Mouse (Mus musculus) hindbrain, embryonic 16.5 days (tissue): Measurements from ENCODE around the gene Psme2b. TPM values are rescaled to one million over a fixed set of nuclear protein-coding genes. Genes with fewer than 3 reads are reported as not detected.
"Not testable (repeated sequence)": the region's sequence is repeated elsewhere in the genome, so short reads cannot be mapped to it uniquely, and the experiment has no call there.

Experiments
- ATAC-seq: fragments of 200-750 bp; cut with Nextera tagmentation; 2 replicates; pipeline ENCODE4 v1.8.0; 2017; ENCODE audit warnings: moderate TSS enrichment, moderate library complexity
- H3K27ac ChIP-seq: fragments of 300-500 bp; sonication (generic); 2 replicates; pipeline ENCODE4 v1.5.1; 2014; ENCODE audit warnings: low read depth, mild to moderate bottlenecking, control low read depth, low read length, moderate library complexity
- H3K27me3 ChIP-seq: fragments of 300-500 bp; sonication (generic); replicated peaks from 2 replicates; pipeline ENCODE4 v1.6.1; 2014; ENCODE audit warnings: low read length; ENCODE audit not compliant: control insufficient read depth, insufficient read depth
- H3K36me3 ChIP-seq: fragments of 300-500 bp; sonication (generic); 2 replicates; pipeline ENCODE4 v1.6.1; 2014; ENCODE audit warnings: mild to moderate bottlenecking, low read length, moderate library complexity, mixed read lengths; ENCODE audit not compliant: control insufficient read depth, insufficient read depth
- H3K4me1 ChIP-seq: fragments of 300-500 bp; sonication (generic); 2 replicates; pipeline ENCODE4 v1.6.1; 2014; ENCODE audit warnings: low read depth, low read length; ENCODE audit not compliant: control insufficient read depth, insufficient read depth
- H3K4me2 ChIP-seq: fragments of 300-500 bp; sonication (generic); 2 replicates; pipeline ENCODE4 v1.6.1; 2014; ENCODE audit warnings: mild to moderate bottlenecking, low read length, control low read depth, moderate library complexity
- H3K4me3 ChIP-seq: fragments of 300-500 bp; sonication (generic); 2 replicates; pipeline ENCODE4 v1.5.1; 2014; ENCODE audit warnings: mild to moderate bottlenecking, low read length, control low read depth, moderate library complexity
- H3K9ac ChIP-seq: fragments of 300-500 bp; sonication (generic); 2 replicates; pipeline ENCODE4 v1.6.1; 2014; ENCODE audit warnings: low read depth, mild to moderate bottlenecking, control low read depth, low read length, moderate library complexity
- H3K9me3 ChIP-seq: fragments of 300-500 bp; sonication (generic); 2 replicates; pipeline ENCODE4 v1.6.1; 2014; ENCODE audit warnings: mild to moderate bottlenecking, low read length, moderate library complexity; ENCODE audit not compliant: control insufficient read depth
- WGBS: fragments of 180-500 bp; shearing (Covaris S2); extraction: QIAGEN DNeasy Blood & Tissue Kit; methylation state at CpG from one replicate; pipeline ENCODE4 v1.1.7; 2014; 5-methylcytosine and 5-hydroxymethylcytosine counted together
- polyA plus RNA-seq: library from polyadenylated mRNA; unstranded; fragments of >200 nt; fragmentation: Nextera tagmentation; extraction: Ambion mirVana; gene quantifications from 2 replicates; pipeline ENCODE4 v1.2.1, GENCODE M21; 2015

The Psme2b gene
- polyA plus RNA-seq, 1 experiment from 2014 or later, result 6.2 TPM

DNA sequence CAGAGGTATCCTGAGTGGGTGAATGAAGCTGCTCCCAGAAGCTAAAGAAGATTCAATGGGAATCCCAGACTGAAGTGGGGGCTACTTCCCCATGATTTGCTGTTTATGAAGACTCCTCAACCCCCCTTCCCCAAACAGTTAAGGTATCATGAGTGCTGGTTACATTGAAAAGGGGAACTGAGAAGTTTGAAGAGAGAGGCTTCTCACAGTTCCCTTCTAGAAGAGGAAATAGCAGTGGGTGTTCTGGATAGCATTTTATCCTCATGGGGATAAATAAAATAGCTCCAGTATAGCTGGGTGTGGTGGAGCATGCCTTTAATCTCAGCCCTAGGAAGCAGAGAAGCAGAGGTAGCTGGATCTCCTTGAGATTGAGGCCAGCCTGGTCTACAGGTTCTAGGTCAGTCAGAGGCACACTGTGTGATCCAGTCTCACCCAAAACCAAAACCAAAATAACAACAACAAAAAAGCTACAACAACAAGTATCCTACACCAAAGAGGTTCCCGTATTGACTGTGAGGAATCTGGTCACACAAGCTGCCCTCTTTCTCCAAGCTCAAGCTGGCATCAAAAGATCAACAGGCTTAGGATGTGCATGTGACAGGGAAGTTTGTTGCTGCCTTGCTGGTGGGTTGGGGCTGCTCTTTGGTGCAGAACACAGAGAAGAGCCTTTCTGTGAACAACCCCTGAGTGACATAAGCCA, 32.4 kb upstream of the Psme2b start, which contains the start of gene Olfr56:
TSS of gene Olfr56 (plus strand) at position 650 of the 700 bp plus-strand sequence.
- WGBS, result no CpG with 5 or more reads among the region's 1 CpGs
- not testable (repeated sequence) for H3K36me3 ChIP-seq, H3K9ac ChIP-seq, H3K4me3 ChIP-seq, ATAC-seq, H3K4me2 ChIP-seq, H3K27ac ChIP-seq, H3K9me3 ChIP-seq, H3K27me3 ChIP-seq, H3K4me1 ChIP-seq

DNA sequence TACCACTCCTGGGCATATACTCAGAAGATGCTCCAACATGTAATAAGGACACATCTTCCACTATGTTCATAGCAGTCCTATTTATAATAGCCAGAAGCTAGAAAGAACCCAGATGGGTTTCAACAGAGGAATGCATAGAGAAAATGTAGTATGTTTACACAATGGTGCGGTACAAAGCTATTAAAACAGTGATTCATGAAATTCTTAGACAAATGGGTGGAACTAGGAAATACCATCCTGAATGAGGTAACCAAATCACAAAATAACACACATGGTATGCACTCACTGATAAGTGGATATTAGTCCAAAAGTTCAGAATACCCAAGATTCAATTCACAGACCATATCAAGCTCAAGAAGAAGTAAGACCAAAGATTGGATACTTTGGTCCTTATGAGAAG, 28.7 kb upstream of the Psme2b start:
- not testable (repeated sequence) for H3K9me3 ChIP-seq, H3K4me2 ChIP-seq, H3K4me1 ChIP-seq, ATAC-seq, H3K36me3 ChIP-seq, H3K27me3 ChIP-seq, H3K27ac ChIP-seq, H3K4me3 ChIP-seq, H3K9ac ChIP-seq
- no CpG with 5 or more reads among the region's 1 CpGs for WGBS

DNA sequence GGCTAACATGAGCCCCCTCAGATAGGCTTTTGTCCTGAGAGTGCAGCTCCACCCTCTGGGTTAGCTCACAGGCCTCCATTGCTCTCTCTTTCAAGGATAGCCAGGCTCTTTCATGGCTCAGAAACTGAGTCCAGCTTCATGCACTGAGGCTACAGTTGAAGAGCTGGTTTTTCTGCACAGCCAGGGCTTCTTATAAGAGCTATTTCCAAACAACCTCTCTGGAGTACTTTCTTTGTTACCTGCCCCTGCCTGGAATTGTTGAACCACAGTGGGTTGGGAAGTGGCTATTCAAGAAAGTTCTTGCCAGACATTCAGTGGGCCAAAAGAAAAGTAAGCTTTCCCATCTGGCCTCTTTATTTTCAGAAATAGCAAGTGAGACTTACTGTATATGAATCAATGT, 6.7 kb downstream of the Psme2b start:
- not testable (repeated sequence) for H3K9ac ChIP-seq, H3K27me3 ChIP-seq, H3K4me3 ChIP-seq, H3K27ac ChIP-seq, H3K4me1 ChIP-seq, H3K4me2 ChIP-seq, H3K36me3 ChIP-seq, ATAC-seq, H3K9me3 ChIP-seq

DNA sequence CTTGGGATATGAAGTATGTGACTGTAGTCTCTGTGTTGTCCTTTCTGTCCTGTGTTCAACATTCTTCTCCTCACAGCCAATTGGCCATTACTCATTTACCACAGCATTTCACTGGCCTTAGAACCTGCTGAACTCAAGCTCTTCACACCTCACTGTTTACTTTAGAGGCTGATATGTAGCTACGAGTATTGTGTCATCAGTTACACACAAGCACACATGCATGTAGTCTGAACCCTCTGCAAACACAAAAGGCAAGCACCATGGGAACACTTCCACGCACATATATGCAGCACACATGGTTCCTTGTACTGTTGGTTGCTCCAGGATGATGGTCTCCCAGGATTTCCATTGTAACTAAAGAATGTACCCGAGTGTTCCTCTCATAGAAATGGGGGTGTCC, 10.7 kb downstream of the Psme2b start:
- not testable (repeated sequence) for H3K9ac ChIP-seq, H3K9me3 ChIP-seq, H3K27ac ChIP-seq, ATAC-seq, H3K36me3 ChIP-seq, H3K4me2 ChIP-seq, H3K4me1 ChIP-seq, H3K27me3 ChIP-seq, H3K4me3 ChIP-seq
- no CpG with 5 or more reads among the region's 3 CpGs for WGBS

DNA sequence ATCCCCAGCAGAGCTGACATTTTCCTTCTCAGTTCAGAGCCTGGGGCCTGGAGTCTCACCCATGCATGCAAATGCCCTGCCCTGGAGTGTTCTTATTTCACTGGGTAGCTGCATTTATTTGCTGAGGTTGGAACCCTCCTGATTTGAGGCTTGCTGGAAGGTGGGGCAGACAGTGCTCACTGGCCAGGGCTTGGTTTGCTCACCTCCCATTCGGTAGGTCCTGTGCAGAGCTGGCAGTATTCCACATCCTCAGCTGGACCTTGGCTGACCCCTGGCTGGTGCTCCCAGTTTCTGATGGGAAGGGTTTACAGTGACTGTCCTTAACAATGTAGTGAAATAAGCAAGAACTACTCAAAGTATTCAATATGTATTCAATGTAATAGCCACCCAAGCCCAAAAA, 12.1 kb downstream of the Psme2b start:
- H3K4me3 ChIP-seq, ATAC-seq, H3K27ac ChIP-seq, H3K27me3 ChIP-seq, H3K4me1 ChIP-seq, H3K9me3 ChIP-seq, H3K4me2 ChIP-seq, H3K9ac ChIP-seq, H3K36me3 ChIP-seq: not testable (repeated sequence)
- 67% methylated on average over 1 of the region's 1 CpGs for WGBS

DNA sequence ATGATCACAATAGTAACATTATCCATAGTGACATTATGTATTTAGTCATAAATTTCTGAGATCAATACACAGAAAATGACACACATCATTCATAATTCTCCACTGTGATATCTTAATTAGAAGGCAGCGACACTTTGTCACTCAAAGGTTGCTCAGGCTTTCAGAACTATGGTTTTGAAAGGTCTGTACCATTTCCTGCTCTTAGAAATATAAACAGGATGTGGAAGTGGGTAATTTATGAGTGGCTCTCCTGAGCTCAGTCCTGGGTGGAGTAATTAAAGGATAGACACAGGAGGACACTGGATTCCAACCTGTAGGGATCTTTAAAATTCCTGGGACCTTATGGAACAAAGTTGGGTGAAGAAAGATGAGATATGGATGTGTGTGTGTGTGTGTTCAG, 12.6 kb downstream of the Psme2b start:
- not testable (repeated sequence) for H3K9ac ChIP-seq, H3K27me3 ChIP-seq, H3K4me2 ChIP-seq, H3K27ac ChIP-seq, H3K36me3 ChIP-seq, ATAC-seq, H3K4me1 ChIP-seq, H3K4me3 ChIP-seq, H3K9me3 ChIP-seq
- WGBS, result 83% methylated on average over 1 of the region's 1 CpGs

DNA sequence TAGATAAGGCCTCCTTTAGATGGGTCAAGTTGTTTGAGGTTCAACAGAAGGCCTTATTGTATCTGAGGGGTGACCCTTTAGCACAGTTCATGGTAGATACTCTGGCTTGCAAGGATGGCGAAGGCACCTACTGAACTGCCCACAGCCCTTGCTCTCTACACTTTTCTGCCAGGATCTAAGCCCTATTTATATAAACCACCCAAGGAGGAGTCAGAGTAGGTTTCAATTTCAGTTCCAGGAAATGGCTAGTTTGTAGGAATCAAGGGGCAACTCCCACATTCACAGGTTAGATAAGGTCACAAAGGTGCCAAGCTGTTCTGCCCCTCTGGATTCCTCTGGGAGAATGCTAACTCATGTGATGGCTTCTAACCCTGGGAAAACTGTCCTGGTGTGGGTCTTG, 17.9 kb downstream of the Psme2b start:
- H3K9ac ChIP-seq, H3K27me3 ChIP-seq, H3K4me1 ChIP-seq, H3K27ac ChIP-seq, H3K9me3 ChIP-seq, H3K4me2 ChIP-seq, ATAC-seq, H3K36me3 ChIP-seq, H3K4me3 ChIP-seq: not testable (repeated sequence)
- WGBS, result 92% methylated on average over 1 of the region's 1 CpGs

DNA sequence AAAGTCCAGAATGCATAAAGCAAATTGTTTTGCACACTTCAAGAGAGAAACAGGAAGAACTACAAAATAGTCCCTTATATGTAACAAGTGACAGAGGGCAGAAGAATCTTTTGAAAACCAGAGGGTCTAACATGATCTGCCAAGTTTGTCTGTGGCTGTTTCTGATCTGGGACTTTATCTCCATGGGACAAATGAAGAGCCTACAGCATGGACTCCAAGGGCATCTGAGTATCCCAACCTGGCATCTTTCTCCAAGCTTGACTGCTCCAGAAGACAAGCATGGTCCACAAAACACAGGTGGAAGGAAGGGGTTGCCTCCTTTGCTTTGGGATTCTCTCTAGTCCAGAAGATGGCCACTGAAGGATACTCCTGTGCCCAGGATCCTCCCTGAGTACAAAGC, 19.6 kb downstream of the Psme2b start:
- not testable (repeated sequence) for H3K4me1 ChIP-seq, H3K27ac ChIP-seq, H3K4me2 ChIP-seq, H3K27me3 ChIP-seq, H3K4me3 ChIP-seq, ATAC-seq, H3K36me3 ChIP-seq, H3K9ac ChIP-seq, H3K9me3 ChIP-seq

DNA sequence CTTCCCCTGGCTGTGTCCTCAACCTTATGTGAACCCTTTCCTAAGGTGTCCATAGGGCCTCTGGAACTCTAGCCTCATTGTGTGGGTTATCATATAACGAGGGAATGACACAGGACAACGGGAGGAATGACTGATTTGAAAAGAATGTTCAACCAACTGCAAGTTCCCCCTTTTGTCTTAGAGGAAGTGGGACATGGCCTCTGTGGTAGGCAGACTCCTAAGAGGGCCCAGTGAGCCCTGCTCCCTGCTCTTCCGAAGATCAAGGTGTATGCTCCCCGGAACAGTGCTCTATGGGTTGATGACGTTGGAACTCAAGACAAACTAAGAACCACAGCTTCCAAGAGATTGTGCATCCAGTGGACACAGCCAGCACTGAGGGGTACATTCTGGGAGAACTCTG, 22.2 kb downstream of the Psme2b start:
- not testable (repeated sequence) for H3K9me3 ChIP-seq, H3K27ac ChIP-seq, H3K36me3 ChIP-seq, H3K4me3 ChIP-seq, H3K9ac ChIP-seq, H3K4me2 ChIP-seq, H3K4me1 ChIP-seq, ATAC-seq, H3K27me3 ChIP-seq
- WGBS, result 86% methylated on average over 5 of the region's 5 CpGs

DNA sequence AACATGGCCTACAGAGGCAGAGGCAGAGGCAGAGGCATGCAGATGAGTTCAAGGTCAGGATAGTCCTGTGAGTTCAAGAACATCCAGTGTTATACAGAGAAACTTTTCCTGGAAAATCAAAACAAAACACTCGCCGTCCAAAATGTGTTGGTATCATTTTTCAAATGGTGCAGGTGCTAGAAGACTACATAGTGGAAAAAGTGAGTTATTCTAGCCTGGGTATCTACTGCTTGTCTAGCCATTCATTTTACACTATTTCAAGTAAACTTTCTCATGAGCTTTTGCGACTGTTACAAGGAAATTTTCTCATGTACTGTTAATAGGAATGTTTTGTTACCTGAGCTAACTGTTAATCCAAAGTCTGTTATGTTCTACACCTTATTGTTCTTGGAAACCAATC, 27.6 kb downstream of the Psme2b start:
- H3K4me3 ChIP-seq, result no peak overlapping the region
- no peak overlapping the region for H3K4me2 ChIP-seq
- no peaks in the 10 kb centered on the region for H3K4me1 ChIP-seq
- no peaks in the 10 kb centered on the region for H3K9me3 ChIP-seq
- no peaks in the 10 kb centered on the region for H3K27me3 ChIP-seq
- 92% methylated on average over 3 of the region's 3 CpGs for WGBS
- no peak for ATAC-seq
- H3K27ac ChIP-seq, result no peak overlapping the region
- H3K9ac ChIP-seq, result no peak overlapping the region
- H3K36me3 ChIP-seq, result no peaks in the 10 kb centered on the region
